ENCODE assay signal across 8 mouse cellular contexts in genomic region chr10:89256762-89257456, GRCm38 (mm10).
DNase-seq lines count a peak whose midpoint lies in the region; ATAC-seq and TF ChIP-seq lines count a peak whose summit lies in the region.

No protein-coding gene starts in this region.

- H3K9me3 ChIP-seq in heart, embryonic 15.5 days (replicated peaks): no peaks in the 10 kb centered on the region
- H3K9me3 ChIP-seq in hindbrain, embryonic 11.5 days (ENCODE audit: control insufficient read depth, low read length): no peaks in the 10 kb centered on the region
- H3K9me3 ChIP-seq in limb, embryonic 11.5 days (ENCODE audit: control insufficient read depth, low read length): no peaks in the 10 kb centered on the region

- peak; percentile 25; the same call in 1 of the 2 replicates for TF ChIP-seq POLR2A in cortical plate, adult 2 months (IDR thresholded peaks at IDR 0.05; ENCODE audit: extremely low read depth, insufficient read depth, low read length)

- H3K4me2 ChIP-seq in heart, embryonic 15.5 days: peak overlapping the region; percentile 70
- H3K4me2 ChIP-seq in hindbrain, embryonic 11.5 days (replicated peaks; ENCODE audit: low read depth, low read length): peak overlapping the region; percentile 52
- peak overlapping the region; percentile 60 for H3K4me2 ChIP-seq in limb, embryonic 11.5 days (ENCODE audit: low read depth, severe bottlenecking)

- H3K4me3 ChIP-seq in heart, embryonic 15.5 days: peak overlapping the region; percentile 42
- H3K4me3 ChIP-seq in cortical plate, adult 2 months (ENCODE audit: insufficient read depth, low read length): peak overlapping the region; percentile 65
- H3K4me3 ChIP-seq in hindbrain, embryonic 11.5 days (ENCODE audit: low read depth, low read length): peak overlapping the region; percentile 33
- H3K4me3 ChIP-seq in limb, embryonic 11.5 days (ENCODE audit: low read depth, low read length): peak overlapping the region; percentile 20

- no peak for TF ChIP-seq CTCF in cortical plate, adult 2 months (IDR thresholded peaks at IDR 0.05; ENCODE audit: extremely low read depth, insufficient read depth, low read length)

- H3K36me3 ChIP-seq in heart, embryonic 15.5 days: no peaks in the 10 kb centered on the region
- no peaks in the 10 kb centered on the region for H3K36me3 ChIP-seq in hindbrain, embryonic 11.5 days (ENCODE audit: control insufficient read depth, insufficient read depth, low read length)
- H3K36me3 ChIP-seq in limb, embryonic 11.5 days (ENCODE audit: control insufficient read depth, insufficient read depth, low read length): no peaks in the 10 kb centered on the region

- 0 out of 2 replicates have a peak overlapping the region, but pooled peaks have one; percentile 15 for H3K9ac ChIP-seq in heart, embryonic 15.5 days
- peak overlapping the region; percentile 49 for H3K9ac ChIP-seq in hindbrain, embryonic 11.5 days (ENCODE audit: low read depth, low read length)
- no peak overlapping the region for H3K9ac ChIP-seq in limb, embryonic 11.5 days (ENCODE audit: low read length)

- H3K4me1 ChIP-seq in heart, embryonic 15.5 days (replicated peaks): peaks cover 20% of the 10 kb centered on the region
- H3K4me1 ChIP-seq in cortical plate, adult 2 months (ENCODE audit: control insufficient read depth, insufficient read depth, low read length): peaks cover 2% of the 10 kb centered on the region; the same call in 1 of the 2 replicates
- H3K4me1 ChIP-seq in hindbrain, embryonic 11.5 days (replicated peaks; ENCODE audit: control insufficient read depth, insufficient read depth, low read length): no peaks in the 10 kb centered on the region
- H3K4me1 ChIP-seq in limb, embryonic 11.5 days (ENCODE audit: control insufficient read depth, insufficient read depth, low read length): peaks cover 7% of the 10 kb centered on the region; the same call in 1 of the 2 replicates

- no peak for DNase-seq in heart, adult 8-10 months (ENCODE audit: low spot score)
- DNase-seq in hindbrain, embryonic 11.5 days (ENCODE audit: low spot score): peak; percentile 60
- DNase-seq in limb, embryonic 11.5 days (ENCODE audit: low spot score): peak; percentile 57
- peak; percentile 51 for DNase-seq in right cerebral cortex, postnatal 25 days

- no peaks in the 10 kb centered on the region for H3K27me3 ChIP-seq in heart, embryonic 15.5 days
- H3K27me3 ChIP-seq in hindbrain, embryonic 11.5 days (ENCODE audit: control insufficient read depth, insufficient read depth, low read length): no peaks in the 10 kb centered on the region
- no peaks in the 10 kb centered on the region for H3K27me3 ChIP-seq in limb, embryonic 11.5 days (ENCODE audit: control insufficient read depth, insufficient read depth, low read length)

- WGBS in heart, embryonic 15.5 days: 5% methylated on average over 17 of the region's 17 CpGs
- 3% methylated on average over 17 of the region's 17 CpGs for WGBS in hindbrain, embryonic 11.5 days
- WGBS in limb, embryonic 11.5 days: 2% methylated on average over 17 of the region's 17 CpGs

- ATAC-seq in heart, embryonic 15.5 days (replicated peaks; ENCODE audit: insufficient number of reproducible peaks, insufficient read depth, low FRiP score, low read depth): no peak
- peak; percentile 69 for ATAC-seq in hindbrain, embryonic 11.5 days (ENCODE audit: low FRiP score)
- peak; percentile 63; the same call in 1 of the 2 replicates for ATAC-seq in limb, embryonic 11.5 days (ENCODE audit: insufficient number of reproducible peaks, low FRiP score, low TSS enrichment, low read depth)
- no peak for ATAC-seq in erythroid progenitor cell, adult 5-6 weeks (replicated peaks; ENCODE audit: low FRiP score, poor library complexity, severe bottlenecking)
- ATAC-seq in erythroblast, adult 5-6 weeks (replicated peaks; ENCODE audit: low FRiP score, poor library complexity, severe bottlenecking): no peak

- H3K27ac ChIP-seq in heart, embryonic 15.5 days: no peak overlapping the region
- H3K27ac ChIP-seq in cortical plate, adult 2 months (ENCODE audit: insufficient read depth, low read length): peak overlapping the region; percentile 79
- peak overlapping the region; percentile 39; the same call in 1 of the 2 replicates for H3K27ac ChIP-seq in hindbrain, embryonic 11.5 days (ENCODE audit: low read depth, low read length)
- no peak overlapping the region for H3K27ac ChIP-seq in limb, embryonic 11.5 days (replicated peaks; ENCODE audit: low read depth, low read length)

Comparison
In these comparisons a context has a peak if more than half of its experiments do, and no peak if none do; other contexts are left out.
1. ATAC-seq: peak in hindbrain, embryonic 11.5 days (single experiment) and limb, embryonic 11.5 days (single experiment); none in heart, embryonic 15.5 days (single experiment), erythroid progenitor cell, adult 5-6 weeks (single experiment) and erythroblast, adult 5-6 weeks (single experiment).
2. H3K27ac ChIP-seq: peak in cortical plate, adult 2 months (single experiment) and hindbrain, embryonic 11.5 days (single experiment); none in heart, embryonic 15.5 days (single experiment) and limb, embryonic 11.5 days (single experiment).
3. Peak in every context shown above with its lines, with median percentiles within 50 percentile points of each other: H3K4me2 ChIP-seq and H3K4me3 ChIP-seq.